In genomic region chr2:157457100-157457806, GRCm38 (mm10) we compare ENCODE assay signal across 8 mouse cellular contexts. TPM values are rescaled to one million over a fixed set of nuclear protein-coding genes. Genes with fewer than 3 reads are reported as not detected.
DNase-seq lines count a peak whose midpoint lies in the region; ATAC-seq and TF ChIP-seq lines count a peak whose summit lies in the region.

No protein-coding gene starts in this region.

- DNase-seq in Patski (ENCODE audit: low read depth, low spot score), result no peak
- DNase-seq in cerebellum, postnatal 14 days, result peak; percentile 96 to 97
- DNase-seq in frontal cortex, postnatal 14 days (ENCODE audit: low spot score in 2 of 2), result peak; percentile 87 to 94
- DNase-seq in layer of hippocampus, postnatal 14 days (ENCODE audit: low spot score in 2 of 2), result peak; percentile 93 to 96
- DNase-seq in lung, postnatal 10 days, result peak; percentile 94
- peak; percentile 94 for DNase-seq in ovary, postnatal 14 days (ENCODE audit: low spot score)
- DNase-seq in thymus, postnatal 10 days (ENCODE audit: low spot score in 2 of 2), result peak; percentile 72 to 90

- peak overlapping the region; percentile 68 for H3K9ac ChIP-seq in hindbrain, embryonic 13.5 days

- H3K27me3 ChIP-seq in Patski, result no peaks in the 10 kb centered on the region
- no peaks in the 10 kb centered on the region for H3K27me3 ChIP-seq in hindbrain, embryonic 13.5 days

- CTCF ChIA-PET in Patski (lab: Charles Lee), result interaction anchor here (0.6 to 2.9 kb wide), 14 partner anchors 9 to 177 kb away, joined by 3 to 24 read pairs (median 4); partner anchors contain the start of gene Blcap

- TF ChIP-seq CTCF in Patski (IDR thresholded peaks at IDR 0.05), result no peak

- in situ Hi-C loops in Patski (cut with MboI; ENCODE audit: low pct_unique_long_range_greater_than_20kb), result no loop called here

- 1% methylated on average over 56 of the region's 56 CpGs for WGBS in hindbrain, embryonic 13.5 days

- H3K27ac ChIP-seq in hindbrain, embryonic 13.5 days, result peak overlapping the region; percentile 85

- H3K9me3 ChIP-seq in hindbrain, embryonic 13.5 days, result no peaks in the 10 kb centered on the region

- POLR2A ChIA-PET in Patski (lab: Charles Lee), result interaction anchor here (1.0 to 1.1 kb wide), 4 partner anchors 10 to 115 kb away, joined by 3 to 7 read pairs (median 3); no protein-coding TSS in a partner anchor

- peak overlapping the region; percentile 45 for H3K4me2 ChIP-seq in hindbrain, embryonic 13.5 days

- H3K36me3 ChIP-seq in hindbrain, embryonic 13.5 days, result peaks cover 36% of the 10 kb centered on the region

- peak overlapping the region; percentile 24 for H3K4me3 ChIP-seq in hindbrain, embryonic 13.5 days

- peak; percentile 67 for ATAC-seq in Patski
- peak; percentile 80 for ATAC-seq in hindbrain, embryonic 13.5 days (ENCODE audit: low FRiP score)

- peaks cover 56% of the 10 kb centered on the region for H3K4me1 ChIP-seq in hindbrain, embryonic 13.5 days (replicated peaks)

RNA-seq across cellular contexts. Expression of gene Src, which starts 39.0 kb away (rescaled TPM):
- polyA plus RNA-seq in Patski (2021), result 76.9 TPM
- 31.3 and 31.8 TPM in 2 replicates for polyA plus RNA-seq in hindbrain, embryonic 13.5 days (2015; fragmentation: Nextera tagmentation; extraction: Ambion mirVana)
- total RNA-seq in layer of hippocampus, postnatal 14 days (2021), result 100 to 1,000 TPM; 117 to 118 TPM
